Mouse (Mus musculus) activated CD4-positive, CD25-positive, alpha-beta regulatory T cell, adult 4 months (primary cell): ENCODE results near the gene 4930474N05Rik. TPM values are rescaled to one million over a fixed set of nuclear protein-coding genes. Genes with fewer than 3 reads are reported as not detected.

Experiments used
- ATAC-seq: one replicate; pipeline ENCODE4 v1.8.0; 2017
- polyA plus RNA-seq, 2 experiments: library from polyadenylated mRNA; unstranded; fragments of 100-300 nt; shearing (Covaris generic); gene quantifications; one replicate each; pipeline ENCODE4 v1.2.1; 2017

4930474N05Rik gene
- not detected for polyA plus RNA-seq

- no peak for ATAC-seq
These were observed at the start of gene 4930474N05Rik for GRCm38 (mm10) chr14:36094617-36095016. Gene 4930474N05Rik (plus strand): TSS chr14:36094917.

GRCm38 (mm10) chr14:36048746-36049391 is 45.8 kb upstream of the 4930474N05Rik start:
- no peak for ATAC-seq

- no peak for ATAC-seq
These were observed 41.4 kb upstream of the 4930474N05Rik start for GRCm38 (mm10) chr14:36053281-36053680.

- ATAC-seq = no peak
These were observed 3.8 kb downstream of the 4930474N05Rik start for GRCm38 (mm10) chr14:36098528-36098927.

- no peak for ATAC-seq
These were observed 4.9 kb downstream of the 4930474N05Rik start for GRCm38 (mm10) chr14:36099647-36100046.

GRCm38 (mm10) chr14:36100731-36101130 is 6.0 kb downstream of the 4930474N05Rik start:
- ATAC-seq = no peak

- no peak for ATAC-seq
These were observed 19.8 kb downstream of the 4930474N05Rik start for GRCm38 (mm10) chr14:36114481-36114880.

- no peak for ATAC-seq
These were observed 29.1 kb downstream of the 4930474N05Rik start for GRCm38 (mm10) chr14:36123775-36124335.

- no peak for ATAC-seq
These were observed 41.0 kb downstream of the 4930474N05Rik start for GRCm38 (mm10) chr14:36135749-36136148.

GRCm38 (mm10) chr14:36137696-36138095 is 43.0 kb downstream of the 4930474N05Rik start:
- ATAC-seq = no peak

- ATAC-seq = no peak
These were observed 50.5 kb downstream of the 4930474N05Rik start for GRCm38 (mm10) chr14:36145261-36145660.
